Mouse (Mus musculus) spleen, adult 2 months (tissue): ENCODE measurements around the gene Gm20721. TPM values are rescaled to one million over a fixed set of nuclear protein-coding genes. Genes with fewer than 3 reads are reported as not detected.

Experiments used
- DNase-seq, 2 experiments: peaks; one replicate each; pipeline versions ENCODE4 v3.0.0 to v3.0.0-alpha.2; 2012 to 2021; ENCODE audit warnings: low spot score in 2 of 2, low read depth in 1 of 2
- H3K27ac ChIP-seq: fragments of 200-500 bp; 2 replicates; pipeline ENCODE4 v1.5.1; 2012; ENCODE audit warnings: low read length, inconsistent platforms; ENCODE audit not compliant: insufficient read depth
- H3K27me3 ChIP-seq: fragments of 200-500 bp; 2 replicates; pipeline ENCODE4 v1.6.1; 2012; ENCODE audit warnings: mild to moderate bottlenecking, moderate library complexity, low read length, inconsistent platforms; ENCODE audit not compliant: control insufficient read depth, insufficient read depth
- H3K36me3 ChIP-seq: fragments of 200-500 bp; 2 replicates; pipeline ENCODE4 v1.6.1; 2012; ENCODE audit warnings: mild to moderate bottlenecking, low read length, inconsistent platforms; ENCODE audit not compliant: control insufficient read depth, insufficient read depth
- H3K4me1 ChIP-seq: fragments of 200-500 bp; 2 replicates; pipeline ENCODE4 v1.6.1; 2011; ENCODE audit warnings: inconsistent platforms; ENCODE audit not compliant: control insufficient read depth, insufficient read depth, insufficient read length
- H3K4me3 ChIP-seq: fragments of 200-500 bp; 2 replicates; pipeline ENCODE4 v1.5.1; 2011; ENCODE audit warnings: mild to moderate bottlenecking, inconsistent platforms; ENCODE audit not compliant: insufficient read depth, insufficient read length; ENCODE audit errors: extremely low read depth
- CTCF ChIP-seq: fragments of 200-500 bp; IDR thresholded peaks from 2 replicates; pipeline ENCODE4 v1.5.1; 2011; ENCODE audit warnings: mild to moderate bottlenecking, inconsistent platforms; ENCODE audit not compliant: insufficient read depth, insufficient read length, insufficient replicate concordance; ENCODE audit errors: extremely low read depth
- POLR2A ChIP-seq: fragments of 200-500 bp; IDR thresholded peaks from 2 replicates; pipeline ENCODE4 v1.6.1; 2011; ENCODE audit warnings: low read depth, low read length, inconsistent platforms
- WGBS: fragments of 180-500 bp; shearing (Covaris S2); methylation state at CpG from one replicate; pipeline ENCODE4 v1.1.7; 2018; 5-methylcytosine and 5-hydroxymethylcytosine counted together
- polyA plus RNA-seq: library from polyadenylated mRNA; depleted of rRNA; stranded (reverse); fragments of >200 nt; gene quantifications from 2 replicates; pipeline ENCODE4 v1.2.3, GENCODE M21; 2012

Gene Gm20721
- polyA plus RNA-seq, 1 experiment = 0.09 TPM

- no peak overlapping the region for H3K27ac ChIP-seq
- DNase-seq = no peak
- no peaks in the 10 kb centered on the region; the same call in 1 of the 2 replicates for H3K4me1 ChIP-seq
- no peaks in the 10 kb centered on the region for H3K36me3 ChIP-seq
- H3K4me3 ChIP-seq = no peak overlapping the region; the same call in 1 of the 2 replicates
- H3K27me3 ChIP-seq = peaks cover 7% of the 10 kb centered on the region
- 52% methylated on average over 8 of the region's 8 CpGs for WGBS
- TF ChIP-seq CTCF (no peak), POLR2A (no peak)
Observed at GRCm38 (mm10) chr2:174294457-174294856, 52.1 kb downstream of the Gm20721 start.

GRCm38 (mm10) chr2:174291662-174292030 lies 54.9 kb downstream of the Gm20721 start:
- Histone ChIP-seq H3K4me3 (no peak overlapping the region), H3K27me3 (no peaks in the 10 kb centered on the region), H3K27ac (no peak overlapping the region), H3K4me1 (no peaks in the 10 kb centered on the region), H3K36me3 (no peaks in the 10 kb centered on the region)
- 76% methylated on average over 2 of the region's 2 CpGs for WGBS
- TF ChIP-seq POLR2A = no peak
- no peak for TF ChIP-seq CTCF
- no peak for DNase-seq

GRCm38 (mm10) chr2:174291029-174291661 lies 55.4 kb downstream of the Gm20721 start:
- Histone ChIP-seq H3K36me3 (no peaks in the 10 kb centered on the region), H3K27me3 (no peaks in the 10 kb centered on the region), H3K4me1 (no peaks in the 10 kb centered on the region), H3K27ac (no peak overlapping the region), H3K4me3 (no peak overlapping the region)
- TF ChIP-seq CTCF (no peak), POLR2A (no peak)
- no peak for DNase-seq
- WGBS = 83% methylated on average over 8 of the region's 8 CpGs

- Histone ChIP-seq H3K27ac (no peak overlapping the region), H3K27me3 (no peaks in the 10 kb centered on the region), H3K4me1 (no peaks in the 10 kb centered on the region), H3K4me3 (no peak overlapping the region), H3K36me3 (no peaks in the 10 kb centered on the region)
- no peak for DNase-seq
- TF ChIP-seq POLR2A (no peak), CTCF (no peak)
- WGBS = 66% methylated on average over 12 of the region's 12 CpGs
Observed at GRCm38 (mm10) chr2:174288673-174289430, 57.7 kb downstream of the Gm20721 start.

- Histone ChIP-seq H3K27ac (no peak overlapping the region), H3K4me3 (no peak overlapping the region), H3K27me3 (no peaks in the 10 kb centered on the region), H3K4me1 (no peaks in the 10 kb centered on the region), H3K36me3 (no peaks in the 10 kb centered on the region)
- no peak for DNase-seq
- 54% methylated on average over 7 of the region's 7 CpGs for WGBS
- no peak for TF ChIP-seq CTCF
- TF ChIP-seq POLR2A = no peak
Observed at GRCm38 (mm10) chr2:174287921-174288320, 58.6 kb downstream of the Gm20721 start.

- WGBS = 41% methylated on average over 34 of the region's 34 CpGs
- no peaks in the 10 kb centered on the region for H3K36me3 ChIP-seq
Observed at GRCm38 (mm10) chr2:174285921-174286470, 60.5 kb downstream of the Gm20721 start.

More at GRCm38 (mm10) chr2:174285921-174286470, 60.5 kb downstream of the Gm20721 start:
- no peak for DNase-seq
- no peak overlapping the region for H3K27ac ChIP-seq
- H3K4me3 ChIP-seq = no peak overlapping the region
- no peak for TF ChIP-seq POLR2A
- TF ChIP-seq CTCF = no peak
- H3K27me3 ChIP-seq = no peaks in the 10 kb centered on the region
- H3K4me1 ChIP-seq = no peaks in the 10 kb centered on the region
